Mouse (Mus musculus): ENCODE results near the gene Suco.

Gene Suco

DNA sequence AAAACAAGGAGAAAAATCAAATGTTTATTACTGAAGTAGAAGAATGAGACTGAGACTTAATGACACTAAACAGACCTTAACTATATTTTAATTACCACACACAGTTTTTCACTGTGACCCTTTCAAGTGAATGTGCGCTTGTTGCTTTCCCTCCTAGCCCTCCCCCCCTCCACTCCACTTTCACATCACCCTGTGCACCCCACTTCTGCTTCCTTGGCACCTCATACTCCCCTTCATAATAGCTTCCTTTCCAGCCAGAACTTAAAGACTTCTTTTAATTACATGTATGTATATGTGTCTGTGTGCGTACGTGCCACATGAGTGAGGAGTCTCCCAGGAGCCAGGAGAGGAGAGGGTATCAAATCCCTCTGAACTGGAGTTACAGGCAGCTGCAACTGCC is 12.3 kb upstream of the Suco start:
- DNase-seq = no peak

DNA sequence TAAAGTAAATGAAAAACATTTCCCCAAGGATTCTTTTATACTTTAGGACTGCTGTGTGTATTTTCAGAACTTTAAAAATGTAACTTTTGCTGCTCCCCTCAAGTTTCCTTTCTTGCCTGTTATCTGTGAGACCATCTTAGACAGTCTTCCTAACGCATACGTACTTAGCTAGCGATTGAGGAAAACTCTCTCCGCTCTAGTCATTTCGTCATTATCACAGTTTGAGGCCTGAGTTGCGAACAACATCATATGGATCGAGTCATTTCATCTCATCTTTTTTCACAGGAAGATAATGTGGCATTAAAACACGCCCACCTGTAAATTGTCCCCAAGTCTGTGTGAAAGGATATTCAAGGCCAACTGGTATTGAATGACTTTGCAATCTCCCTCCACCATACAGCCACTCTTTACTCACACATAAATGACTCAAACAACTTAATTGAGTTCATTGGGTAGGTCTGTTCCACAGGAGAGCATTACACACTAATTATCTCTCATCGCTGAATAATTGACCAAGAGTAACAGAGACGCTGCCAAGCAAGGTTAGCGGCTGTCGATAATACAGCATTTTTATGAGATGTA is 11.3 kb upstream of the Suco start:
- no peak for DNase-seq

DNA sequence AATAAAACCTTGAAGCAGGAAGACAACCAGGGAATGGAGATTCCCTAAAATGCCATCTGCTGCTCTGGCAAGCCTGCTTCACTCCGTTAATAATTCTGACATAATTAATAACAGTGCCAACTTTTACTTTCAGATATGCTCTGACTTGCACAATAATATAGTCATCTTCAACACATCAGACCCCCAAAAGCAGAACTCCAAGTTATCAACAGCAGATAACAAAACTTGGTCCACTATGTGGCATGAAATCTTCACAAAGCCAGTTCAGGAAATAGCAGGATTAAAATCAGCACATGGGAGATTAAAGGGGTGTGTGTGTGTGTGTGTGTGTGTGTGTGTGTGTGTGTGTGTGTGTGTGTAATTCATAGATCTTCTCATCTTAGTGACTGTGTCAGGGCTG is 9.3 kb upstream of the Suco start:
- no peak for DNase-seq

DNA sequence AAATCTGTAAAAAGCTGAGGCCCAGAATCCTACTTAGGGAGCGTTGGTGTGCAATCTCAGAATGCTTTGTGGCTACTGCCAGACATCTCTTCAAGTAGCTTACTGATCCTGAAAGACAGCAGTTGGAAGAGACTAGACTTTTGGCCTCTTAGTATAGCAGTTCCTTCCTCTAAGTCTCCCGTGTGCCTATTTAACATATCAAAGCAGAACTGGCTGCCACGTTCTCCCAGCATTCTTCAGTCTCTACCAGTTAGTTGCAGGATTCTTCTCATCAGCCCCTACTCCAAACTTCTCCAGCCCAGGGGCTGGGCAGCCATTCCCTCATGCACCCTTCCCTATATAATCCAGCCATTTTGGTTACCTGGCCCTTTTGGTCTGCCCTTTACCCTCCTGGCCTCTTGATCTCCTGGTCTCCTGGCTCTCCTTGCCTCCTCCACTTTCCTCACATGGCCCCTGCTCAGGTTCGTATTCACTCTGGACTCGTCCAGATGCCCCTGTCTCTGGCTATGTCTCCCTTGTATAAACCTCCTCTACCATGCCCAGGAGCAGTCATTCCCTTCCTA is 1.2 kb upstream of the Suco start:
- peak; percentile 3 for DNase-seq

DNA sequence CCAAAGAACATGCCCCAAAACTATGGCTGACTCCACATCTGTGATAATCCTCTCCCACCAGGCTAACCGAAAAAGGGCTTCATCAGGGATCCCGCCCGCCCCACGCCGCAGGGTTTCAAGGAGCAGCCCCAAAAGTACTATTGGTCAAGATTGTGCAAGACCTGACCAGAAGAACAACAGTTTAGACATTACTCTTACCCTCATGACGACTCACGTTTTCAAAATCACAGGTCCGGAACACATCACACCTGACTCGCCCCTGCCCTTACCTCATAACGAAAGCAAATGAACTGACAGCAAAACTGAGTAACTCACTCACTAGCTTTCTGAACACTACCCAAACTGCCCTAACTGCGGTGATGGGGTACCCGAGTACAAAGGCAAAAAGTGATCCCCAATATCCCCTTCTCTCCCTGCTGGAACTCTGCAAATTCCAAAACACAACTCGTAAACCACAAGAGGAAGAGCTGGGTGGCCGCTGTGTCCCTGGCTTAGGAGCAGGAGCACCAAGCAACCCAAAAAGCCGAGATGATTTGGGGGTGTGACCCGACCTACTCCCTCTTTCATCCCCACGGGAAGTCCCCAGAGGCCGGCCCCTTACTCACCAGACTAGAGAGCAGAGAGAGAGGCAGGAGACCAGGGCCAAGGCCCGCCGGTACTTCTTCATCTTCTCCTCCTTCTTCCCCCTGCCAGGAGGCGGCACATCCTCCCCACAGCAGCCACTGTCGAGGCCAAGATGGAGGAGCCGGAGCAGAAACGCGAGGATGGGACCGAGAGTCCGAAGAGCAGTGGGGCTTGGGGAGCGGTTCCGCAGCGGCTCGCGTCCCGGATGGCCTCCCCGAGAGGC is 553 bp downstream of the Suco start:
- DNase-seq = no peak

DNA sequence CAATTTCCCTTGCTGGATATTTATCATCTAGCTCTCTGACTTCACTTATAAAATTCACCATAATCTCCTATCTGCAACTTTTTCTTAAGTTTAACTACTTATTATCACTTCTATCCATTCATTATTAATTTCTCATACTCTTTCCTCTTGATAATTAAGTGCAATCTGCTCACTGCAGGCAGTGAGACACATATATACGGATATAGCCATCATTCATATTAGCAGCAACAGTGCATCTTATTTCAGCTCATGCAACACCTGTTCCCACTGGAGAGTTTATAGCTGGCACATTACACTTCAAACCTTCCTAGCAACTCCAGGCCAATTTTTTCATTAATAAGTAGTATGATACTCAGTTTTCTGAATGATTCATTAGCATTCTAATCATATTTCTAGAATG is 7.1 kb downstream of the Suco start:
- DNase-seq = no peak

DNA sequence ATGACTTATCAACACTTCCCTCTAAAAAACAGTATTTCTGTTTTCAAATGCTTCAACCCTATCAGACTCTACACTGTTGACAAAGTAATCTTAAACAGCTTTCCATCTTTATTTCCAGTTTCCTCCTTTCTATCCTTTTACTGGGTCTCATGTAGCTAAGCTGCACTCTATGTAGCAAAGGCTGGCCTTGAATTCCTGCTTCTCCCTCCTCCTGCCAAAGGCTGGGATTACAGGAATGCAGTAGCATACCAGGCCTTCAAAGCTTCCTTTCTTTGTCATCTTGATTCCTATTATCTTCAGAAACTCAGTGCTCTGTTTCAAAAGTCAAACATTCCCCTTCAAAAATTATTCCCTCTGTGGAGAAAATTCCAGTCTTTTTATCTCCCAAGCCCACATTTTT is 8.1 kb downstream of the Suco start:
- no peak for DNase-seq

DNA sequence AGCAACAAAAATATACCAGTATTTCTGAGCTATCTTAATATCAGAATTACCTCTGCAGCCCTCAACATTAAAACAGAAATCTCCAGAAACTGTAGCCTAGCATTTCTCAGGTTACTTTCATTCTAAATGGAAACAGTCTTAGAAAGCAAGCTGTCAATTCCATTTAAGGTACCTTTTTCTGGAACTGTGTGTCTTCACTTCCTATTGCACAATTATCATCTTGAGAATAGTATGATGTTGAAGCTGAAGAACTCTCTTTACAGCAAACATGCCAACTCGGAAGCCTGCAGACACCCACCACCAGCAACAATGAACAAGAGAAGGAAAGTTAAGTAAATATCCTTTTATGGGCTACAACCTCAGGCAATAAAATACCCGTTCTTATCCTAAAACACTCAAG is 12.7 kb downstream of the Suco start:
- no peak for DNase-seq

DNA sequence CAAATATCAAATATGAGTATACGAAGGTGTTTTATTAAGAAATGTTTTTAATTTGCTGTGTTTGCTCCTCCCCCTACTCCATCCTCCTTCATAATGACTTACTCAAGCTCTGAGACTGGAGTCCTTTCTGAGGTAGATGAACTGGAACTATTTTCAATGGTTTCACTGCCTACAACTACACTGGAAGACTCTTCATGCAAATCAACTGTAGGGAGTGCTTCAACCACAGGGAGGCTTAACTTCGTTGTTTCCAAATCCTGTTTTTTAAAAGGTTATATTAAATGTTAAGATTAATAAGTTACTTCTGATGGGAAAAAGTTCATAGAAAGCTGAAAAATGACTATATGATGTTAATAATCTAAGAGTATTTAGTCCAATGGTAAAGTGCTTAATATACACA is 17.2 kb downstream of the Suco start:
- no peak for DNase-seq

DNA sequence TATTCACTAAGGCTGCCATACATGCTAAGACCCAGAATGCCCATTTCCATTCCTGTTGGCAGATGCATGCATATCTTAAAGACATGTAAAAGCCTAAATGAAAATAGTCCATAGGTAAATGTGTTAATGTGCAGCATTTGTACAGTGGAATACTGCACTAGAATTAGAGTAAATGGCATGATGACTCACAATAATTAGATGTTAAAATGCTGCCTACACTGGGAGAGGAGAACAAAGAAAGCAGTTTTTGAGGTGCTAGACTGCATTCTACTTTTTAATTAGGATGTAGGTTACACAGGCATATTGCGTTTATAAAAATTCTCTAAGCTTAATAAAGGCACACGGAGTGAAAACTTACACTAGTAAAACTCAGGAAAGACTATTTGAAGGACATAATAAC is 49.8 kb downstream of the Suco start:
- DNase-seq = no peak

DNA sequence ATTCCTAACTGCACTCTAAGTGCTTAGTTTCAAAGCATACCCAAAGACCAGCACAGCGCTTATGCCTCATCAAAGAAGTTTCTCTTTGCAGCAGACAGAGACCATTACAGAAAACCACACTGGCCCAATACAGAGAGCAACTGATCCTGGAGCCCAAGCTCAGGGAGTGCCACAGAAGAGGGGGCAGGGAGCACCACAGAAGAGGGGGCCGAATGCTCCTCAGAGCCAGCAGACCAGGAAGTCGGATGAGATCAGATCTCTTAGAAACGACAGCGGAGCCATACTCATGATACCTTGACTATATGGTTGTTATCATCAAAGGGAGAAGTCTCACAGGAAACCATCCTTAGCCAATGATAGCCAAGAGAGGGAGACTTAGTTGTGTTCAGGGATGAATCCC is 67.1 kb downstream of the Suco start:
- no peak for DNase-seq

DNA sequence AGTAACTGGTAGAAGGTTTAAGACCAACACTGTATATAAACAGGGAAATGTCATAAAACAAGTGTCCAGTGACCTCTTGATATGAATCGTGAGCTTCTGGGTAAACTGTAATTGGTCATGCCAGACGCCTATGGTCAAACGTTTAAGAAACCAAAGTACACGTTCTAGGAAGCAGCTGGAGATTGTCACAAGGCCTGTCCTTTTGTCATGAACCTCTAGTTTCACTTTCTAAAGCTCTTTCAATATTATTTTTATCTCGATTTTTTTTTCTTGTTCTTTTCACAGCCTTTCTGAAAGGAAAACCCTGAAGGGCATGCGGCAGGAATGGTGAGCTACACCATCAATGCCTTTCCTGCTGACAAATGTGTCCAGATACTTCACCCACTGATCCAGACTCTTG is 67.5 kb downstream of the Suco start:
- no peak for DNase-seq

DNA sequence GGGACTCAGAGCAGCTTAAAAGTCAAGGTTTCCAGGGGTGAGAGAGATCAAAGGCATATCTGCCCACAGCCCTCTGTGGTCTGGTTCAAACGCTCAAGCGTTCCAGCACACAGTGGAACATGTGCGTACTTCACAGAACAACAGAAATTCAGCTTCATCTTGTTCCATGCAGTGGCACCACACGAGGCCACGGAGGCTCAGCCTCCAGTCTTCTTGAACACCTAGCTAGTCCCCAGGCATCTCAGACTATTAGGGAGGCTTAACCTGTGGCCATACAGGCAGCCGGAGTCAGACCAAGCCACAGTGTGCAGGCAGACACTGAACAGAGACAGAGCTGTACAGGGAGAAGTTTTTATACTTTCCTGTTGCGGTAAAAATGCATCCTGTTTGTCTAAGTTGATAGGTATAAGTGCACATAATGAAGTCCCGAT is 71.9 kb downstream of the Suco start:
- no peak for DNase-seq

DNA sequence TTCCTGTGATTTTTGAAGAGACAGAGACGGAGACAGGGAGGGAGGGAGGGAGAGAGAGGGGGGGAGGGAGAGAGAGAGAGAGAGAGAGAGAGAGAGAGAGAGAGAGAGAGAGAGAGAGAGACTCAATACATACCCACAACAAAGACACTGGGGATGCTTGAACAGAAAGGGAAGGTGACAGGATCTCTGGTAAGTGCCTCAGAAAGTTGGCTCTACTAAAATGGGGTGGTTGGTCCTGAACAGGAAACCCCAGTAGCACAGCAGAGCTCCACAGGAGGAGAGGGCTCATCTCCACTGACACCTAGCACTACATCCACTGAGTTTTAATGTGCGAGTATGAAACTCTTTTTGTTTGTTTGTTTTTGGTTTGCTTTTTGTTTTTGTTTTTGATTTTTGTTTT is 75.2 kb downstream of the Suco start:
- DNase-seq = no peak

DNA sequence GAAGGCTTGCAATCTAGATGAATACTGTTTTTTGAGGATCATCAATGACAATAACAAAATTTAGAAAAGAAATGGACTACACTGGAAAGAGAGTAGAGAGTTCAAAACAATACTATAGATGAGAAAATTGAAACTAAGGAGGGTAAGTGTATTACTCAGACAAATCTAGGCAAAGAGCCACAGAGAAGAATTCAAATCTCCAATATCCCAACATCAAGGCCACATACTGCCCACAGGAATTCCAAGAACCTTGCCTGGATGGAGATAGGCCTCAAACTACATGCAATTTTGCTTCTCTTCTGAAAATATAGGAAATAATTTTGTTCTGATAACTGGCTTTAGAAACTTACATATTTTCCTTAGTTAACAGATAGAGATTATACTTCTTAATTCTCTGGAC is 76.2 kb downstream of the Suco start:
- DNase-seq = no peak

DNA sequence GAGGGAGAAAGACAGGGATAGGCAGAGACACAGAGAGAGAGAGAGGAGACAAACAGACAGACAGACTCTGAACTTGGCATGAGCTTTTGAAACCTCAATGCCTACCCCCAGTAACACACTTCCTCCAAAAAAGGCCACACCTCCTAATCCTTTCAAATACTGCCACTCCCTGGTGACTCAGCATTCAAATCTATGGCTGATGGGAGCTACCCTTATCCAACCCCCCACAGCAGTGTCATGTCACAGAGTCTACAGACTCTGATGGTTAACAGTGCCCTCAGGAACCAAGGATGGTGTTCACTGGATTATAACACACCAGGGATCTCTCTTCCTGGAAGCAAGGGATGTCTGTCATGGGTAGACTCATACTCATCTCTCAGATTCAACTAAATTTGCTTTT is 76.7 kb downstream of the Suco start:
- no peak for DNase-seq

DNA sequence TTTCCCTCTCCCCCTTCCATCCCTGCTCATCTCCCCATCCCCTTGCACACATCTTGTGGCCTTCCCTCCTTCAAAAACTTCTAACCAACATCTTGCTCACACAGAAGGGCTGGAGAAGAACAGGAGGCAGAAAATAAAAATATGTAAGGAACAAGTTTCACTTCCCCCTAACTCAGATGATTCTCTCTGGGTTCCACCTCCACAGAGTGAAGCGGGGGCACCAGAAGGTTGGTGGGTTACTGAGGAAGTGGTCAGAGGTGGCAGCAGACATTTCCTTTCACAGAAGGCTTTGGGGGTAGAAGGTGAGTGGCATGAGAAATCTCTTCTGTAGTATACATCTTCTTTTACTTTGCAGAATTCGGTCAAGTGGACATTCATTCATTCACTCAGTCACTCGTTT is 77.6 kb downstream of the Suco start:
- no peak for DNase-seq

DNA sequence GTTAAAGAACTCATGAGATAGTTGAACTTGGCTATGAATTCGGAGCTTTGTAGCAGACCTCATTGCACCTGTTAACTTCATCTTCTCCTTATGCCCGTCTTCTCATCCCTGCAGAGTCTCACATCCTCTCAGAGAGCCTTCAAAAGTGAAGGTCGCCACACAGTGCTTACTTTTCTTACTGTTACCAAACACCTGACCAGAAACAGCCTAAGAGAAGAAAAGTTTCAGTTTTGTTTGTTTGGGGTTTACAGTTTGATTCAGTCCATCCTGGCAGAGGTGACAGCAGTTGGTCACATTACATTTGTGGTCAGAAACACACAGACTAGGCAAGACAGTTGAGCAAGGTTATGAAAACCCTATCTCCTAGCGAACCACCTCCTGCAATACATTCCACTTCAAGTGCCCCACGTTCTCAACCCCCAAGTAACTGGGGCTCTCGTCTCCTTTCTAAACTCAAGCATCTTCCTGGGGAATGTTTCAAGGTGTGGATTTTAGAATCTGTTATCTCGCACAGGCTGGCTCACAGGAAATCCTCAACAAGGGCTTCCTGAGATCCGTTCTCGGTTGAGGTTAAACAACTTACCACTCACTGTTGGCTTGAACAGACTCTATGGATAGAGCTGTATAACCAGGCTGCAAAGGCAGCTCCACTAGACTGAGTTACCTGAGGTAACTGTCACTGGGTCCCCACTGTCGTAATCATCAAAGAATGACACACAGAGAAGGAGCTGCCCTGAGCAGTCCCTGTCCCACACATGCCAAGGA is 81.9 kb downstream of the Suco start:
- no peak for DNase-seq

DNA sequence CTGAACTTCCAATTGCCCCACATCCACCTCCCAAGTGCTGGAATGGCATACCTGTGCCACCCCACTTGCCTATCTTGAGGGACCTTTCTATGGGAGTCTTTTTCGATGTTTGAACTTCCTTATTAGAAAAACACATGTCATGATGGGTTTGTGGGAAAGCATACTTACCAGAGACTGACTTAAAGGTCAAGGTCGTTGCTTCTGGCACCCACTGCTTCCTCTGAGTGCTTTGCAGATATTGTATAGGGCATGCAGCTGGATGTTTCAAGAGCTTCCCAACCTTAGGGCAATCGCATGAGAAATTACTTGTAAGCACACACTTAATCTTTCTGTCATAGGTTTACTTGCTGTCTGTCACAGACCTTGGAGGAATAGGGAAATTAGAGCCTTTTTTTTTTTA is 83.2 kb downstream of the Suco start:
- DNase-seq = no peak

DNA sequence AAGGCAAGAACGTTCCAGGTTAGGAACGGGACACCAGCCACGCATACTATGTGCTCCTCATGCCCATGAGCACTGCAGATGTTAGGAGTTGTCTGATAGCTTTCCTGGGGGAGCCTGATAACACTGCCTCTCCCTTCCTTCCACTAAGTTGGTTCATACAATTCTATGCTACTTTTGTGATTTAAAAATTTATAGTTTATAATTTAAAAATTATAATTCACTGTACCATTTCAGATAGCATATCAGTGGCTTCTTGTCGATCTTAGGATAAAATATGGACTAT is 83.9 kb downstream of the Suco start:
- DNase-seq = no peak

DNA sequence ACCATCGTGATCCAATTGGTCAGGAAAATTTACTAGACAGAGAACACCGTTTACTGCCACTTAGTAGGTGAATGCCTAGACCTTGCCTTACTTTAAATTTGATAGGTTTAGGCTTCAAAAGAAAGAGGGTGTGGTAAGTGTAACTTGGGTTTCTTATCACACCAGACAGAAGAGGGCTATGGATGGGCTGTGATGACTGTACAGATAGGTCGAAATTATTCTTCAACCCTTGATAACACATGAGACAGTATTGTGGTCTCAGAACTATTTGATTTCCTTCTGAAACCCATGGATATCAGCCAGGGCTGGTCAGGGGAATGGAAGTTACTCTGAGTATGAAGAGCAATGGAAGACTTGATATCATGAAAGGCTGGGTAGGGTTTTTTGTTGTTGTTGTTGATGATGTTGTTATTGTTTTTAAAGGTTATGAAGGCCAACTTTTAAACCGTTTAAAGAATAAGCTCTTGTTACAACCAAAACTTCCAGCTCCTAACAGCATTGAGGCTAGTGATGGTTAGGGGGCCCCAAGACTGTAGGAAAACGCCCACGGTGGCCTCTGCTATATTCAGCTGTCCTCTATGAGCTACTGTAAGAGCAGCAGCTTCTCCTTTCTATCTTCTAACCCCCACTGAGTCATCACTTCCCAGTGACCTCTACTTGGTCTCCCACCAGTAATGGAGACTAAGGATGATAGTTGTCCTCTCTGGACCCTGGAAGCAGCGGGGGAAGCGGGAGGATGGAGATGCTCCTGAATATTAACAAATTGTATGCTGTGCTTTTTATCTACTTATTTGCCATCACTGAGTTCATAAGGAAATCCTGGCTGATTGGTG is 84.4 kb downstream of the Suco start:
- no peak for DNase-seq

DNA sequence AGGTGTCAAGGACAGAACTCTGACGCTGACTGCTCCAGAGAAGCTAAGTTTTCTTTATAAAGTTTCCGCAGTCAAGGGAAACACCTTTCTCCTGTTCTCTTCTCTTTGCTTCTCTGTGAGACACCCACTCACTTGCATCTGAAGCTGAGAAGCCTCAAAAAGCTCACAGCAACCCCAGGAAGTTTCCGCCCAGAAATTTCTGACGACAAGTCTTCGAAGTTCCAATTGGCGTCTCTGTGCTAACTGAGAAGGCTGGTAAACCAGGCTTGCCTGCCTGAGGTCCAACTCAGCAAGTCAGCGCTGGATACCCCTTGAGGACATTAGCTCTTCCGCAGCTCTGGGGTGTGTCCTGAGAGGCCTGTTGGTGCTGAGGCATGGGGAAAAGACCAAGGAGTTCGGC is 88.1 kb downstream of the Suco start, which contains the start of gene Fasl:
Gene Fasl, minus strand, starts transcription at position 157 of the 400 bp plus-strand sequence.
- DNase-seq = no peak

DNA sequence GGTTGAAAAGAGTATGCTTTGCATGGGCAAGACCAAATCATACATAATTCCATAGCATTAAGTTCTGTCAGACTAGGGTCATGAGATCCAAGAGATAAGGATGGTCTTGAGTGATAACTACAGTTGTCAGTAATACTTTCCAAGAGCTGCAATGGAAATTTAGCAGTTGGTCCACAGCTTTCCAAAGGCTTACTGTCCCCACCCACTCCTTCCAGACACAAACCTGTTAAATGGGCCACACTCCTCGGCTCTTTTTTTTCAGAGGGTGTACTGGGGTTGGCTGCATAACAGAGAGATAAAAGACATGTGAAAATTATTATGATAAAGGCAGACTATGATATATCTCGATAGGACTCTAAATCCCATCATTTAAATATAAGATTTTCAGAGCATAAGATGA is 93.8 kb downstream of the Suco start:
- DNase-seq = no peak
